Mouse (Mus musculus): Measurements from ENCODE around the gene Gmppa. TPM values are rescaled to one million over a fixed set of nuclear protein-coding genes. Genes with fewer than 3 reads are reported as not detected.

The Gmppa gene
- total RNA-seq, 2 experiments from 2014 or later: 35.6 to 39.7 TPM

GRCm38 (mm10) chr1:75422823-75423471 is 12.8 kb upstream of the Gmppa start:
- DNase-seq: peak; percentile 50

GRCm38 (mm10) chr1:75423780-75424390 is 11.8 kb upstream of the Gmppa start:
- no peak for DNase-seq

- peak; percentile 56 for DNase-seq
Measured at GRCm38 (mm10) chr1:75425796-75426471, 9.8 kb upstream of the Gmppa start.

- DNase-seq: no peak
Measured at GRCm38 (mm10) chr1:75438782-75439181, 3.1 kb downstream of the Gmppa start.

GRCm38 (mm10) chr1:75440661-75441060 is 4.9 kb downstream of the Gmppa start:
- DNase-seq: no peak

- no peak for DNase-seq
Measured at GRCm38 (mm10) chr1:75441471-75441996, 5.8 kb downstream of the Gmppa start.

GRCm38 (mm10) chr1:75442171-75442570 is 6.4 kb downstream of the Gmppa start:
- no peak for DNase-seq

GRCm38 (mm10) chr1:75442811-75443210 is 7.1 kb downstream of the Gmppa start:
- DNase-seq: no peak

GRCm38 (mm10) chr1:75443247-75444024 is 7.7 kb downstream of the Gmppa start:
- no peak for DNase-seq

- no peak for DNase-seq
Measured at GRCm38 (mm10) chr1:75444208-75444607, 8.5 kb downstream of the Gmppa start.

- DNase-seq: no peak
Measured at GRCm38 (mm10) chr1:75445141-75445701, 9.5 kb downstream of the Gmppa start.

GRCm38 (mm10) chr1:75445751-75446611 is 10.3 kb downstream of the Gmppa start:
- DNase-seq: peak; percentile 86

GRCm38 (mm10) chr1:75446656-75447055 is 10.9 kb downstream of the Gmppa start:
- no peak for DNase-seq

- no peak for DNase-seq
Measured at GRCm38 (mm10) chr1:75447265-75448051, 11.7 kb downstream of the Gmppa start.

- DNase-seq: no peak
Measured at GRCm38 (mm10) chr1:75448052-75448431, 12.3 kb downstream of the Gmppa start.

GRCm38 (mm10) chr1:75448937-75449336 is 13.2 kb downstream of the Gmppa start:
- DNase-seq: no peak

GRCm38 (mm10) chr1:75449377-75450135 is 13.8 kb downstream of the Gmppa start:
- no peak for DNase-seq

GRCm38 (mm10) chr1:75450314-75451005 is 14.7 kb downstream of the Gmppa start, which contains the start of gene Asic4:
TSS of gene Asic4 (plus strand) at chr1:75450436.
- no peak for DNase-seq

- DNase-seq: no peak
Measured at GRCm38 (mm10) chr1:75451900-75452299, 16.2 kb downstream of the Gmppa start.
